Mouse (Mus musculus) heart, adult 18-20 months (tissue): Measurements from ENCODE around the gene Chrna3. TPM values are rescaled to one million over a fixed set of nuclear protein-coding genes. Genes with fewer than 3 reads are reported as not detected.
A peak's percentile ranks its signal among the peaks of the same experiment; 100 is the strongest.

Experiments
- DNase-seq, 2 experiments: peaks; one replicate each; pipeline ENCODE4 v3.0.0; 2021 to 2022; ENCODE audit warnings: mixed read lengths in 1 of 2
- total RNA-seq, 2 experiments: library from RNA; stranded (reverse); gene quantifications; 2 replicates each; pipeline ENCODE4 v1.2.3; 2021

Chrna3 gene
- total RNA-seq, 2 experiments from 2014 or later: not detected

- no peak for DNase-seq
These were observed 30.7 kb downstream of the Chrna3 start for GRCm38 (mm10) chr9:54995645-54996044.

- DNase-seq: no peak
These were observed 32.0 kb downstream of the Chrna3 start for GRCm38 (mm10) chr9:54994381-54994780.

DNA sequence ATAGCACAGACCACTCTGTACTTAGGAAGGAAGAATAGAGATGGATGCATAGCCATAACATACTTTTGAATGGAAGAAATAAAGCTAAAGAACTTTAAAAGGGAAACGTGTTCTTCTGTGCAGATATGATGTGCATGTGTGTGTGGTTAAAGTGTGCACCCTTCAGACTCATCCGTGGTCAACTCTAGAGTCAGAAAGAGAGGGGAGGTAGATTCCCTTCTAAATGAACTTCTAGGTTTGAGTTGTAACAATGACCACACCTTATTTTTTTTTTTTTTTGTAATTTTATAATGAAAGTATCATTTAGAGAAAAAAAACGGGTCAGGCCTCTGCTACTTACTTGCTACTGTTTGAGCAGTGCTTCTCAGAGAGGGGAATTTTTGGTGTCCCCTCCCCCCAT lies 36.0 kb downstream of the Chrna3 start:
- DNase-seq: no peak

DNA sequence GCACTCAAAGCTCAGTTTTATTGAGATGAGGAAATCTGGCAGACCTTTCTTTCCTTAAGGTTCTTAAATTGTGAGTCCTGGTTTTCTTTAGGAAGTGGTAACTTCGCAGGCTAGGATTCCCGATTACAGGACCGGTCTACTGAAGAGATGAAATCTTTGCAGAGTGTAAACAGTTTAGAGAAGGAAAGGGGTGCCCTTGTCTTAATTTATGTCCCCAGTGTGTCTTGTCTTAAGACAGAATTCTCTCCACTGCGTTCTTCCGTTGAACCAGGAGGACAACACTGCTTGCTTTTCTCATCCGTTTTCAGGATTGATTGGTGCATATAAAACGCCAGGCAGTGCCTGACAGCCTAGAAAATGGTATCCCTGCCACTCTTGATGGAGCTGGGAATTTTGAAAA lies 44.0 kb downstream of the Chrna3 start:
- no peak for DNase-seq

- DNase-seq: peak in 1 of 2 experiments; percentile 17
These were observed 44.8 kb downstream of the Chrna3 start for GRCm38 (mm10) chr9:54981291-54982191.

- DNase-seq: no peak
These were observed 45.7 kb downstream of the Chrna3 start, which contains the start of gene Chrna5 for GRCm38 (mm10) chr9:54980674-54981073. TSS of gene Chrna5 (plus strand) at chr9:54980880.

DNA sequence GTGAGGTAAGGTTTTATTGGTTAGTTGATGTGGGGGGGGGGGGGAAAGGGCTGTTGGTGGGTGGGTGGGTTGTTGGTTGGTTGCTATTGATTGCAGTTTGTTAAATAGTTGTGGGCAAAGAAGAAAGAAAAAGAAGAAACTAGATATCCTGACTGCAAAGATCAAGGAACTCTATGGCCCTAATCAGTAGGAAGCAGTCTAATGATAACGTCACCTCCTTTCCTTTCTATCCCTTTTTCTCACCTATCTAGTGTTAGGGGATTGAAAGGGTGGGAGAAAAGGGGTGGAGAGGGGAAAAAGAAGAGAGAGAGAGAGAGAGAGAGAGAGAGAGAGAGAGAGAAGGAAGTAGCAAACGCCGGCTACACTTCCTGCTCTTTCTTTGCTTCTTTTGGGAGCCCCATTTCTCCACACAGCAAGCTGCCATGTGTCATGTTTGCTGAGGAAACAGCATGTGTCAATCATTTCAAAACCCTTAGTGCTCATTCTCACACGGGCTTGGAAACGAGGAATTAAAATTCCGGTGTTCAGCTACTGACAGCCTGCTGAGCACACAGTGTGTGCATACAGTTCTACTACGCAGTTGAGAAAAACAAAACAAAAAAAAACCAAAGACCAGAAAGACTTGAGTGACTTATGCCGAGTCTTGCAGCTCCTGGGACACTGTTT lies 56.3 kb downstream of the Chrna3 start:
- no peak for DNase-seq

- no peak for DNase-seq
These were observed 62.7 kb downstream of the Chrna3 start for GRCm38 (mm10) chr9:54963669-54964068.

DNA sequence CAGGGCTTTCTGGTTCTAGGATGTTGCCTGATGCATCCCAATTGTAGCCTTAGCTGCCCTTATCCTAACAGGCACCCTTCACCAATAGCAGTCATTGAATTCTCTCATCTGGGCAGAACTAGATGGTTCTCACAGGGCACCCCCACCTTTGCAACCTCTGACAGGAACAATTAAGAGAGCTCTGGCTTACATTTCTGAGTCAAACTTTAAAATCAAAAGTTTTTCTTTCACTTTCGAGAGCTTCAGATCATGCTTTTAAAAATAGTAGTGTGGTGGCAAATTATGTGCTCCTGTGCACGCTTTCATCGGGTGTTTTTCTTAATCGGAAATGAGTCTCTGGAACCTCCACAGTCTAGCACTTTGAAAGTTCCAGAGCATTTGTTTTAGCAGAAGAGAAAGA lies 65.3 kb downstream of the Chrna3 start:
- DNase-seq: no peak

Other genes starting within 250 kb of the Chrna3 start
- 10 to 100 TPM; 22.0 to 22.6 TPM for gene Ireb2, start 162.8 kb downstream of the Chrna3 start, total RNA-seq
- gene Hykk, start 109.3 kb downstream of the Chrna3 start, total RNA-seq: 1 to 10 TPM; 1.2 to 1.3 TPM
- gene Psma4, start 75.8 kb downstream of the Chrna3 start, total RNA-seq: 100 to 1,000 TPM; 123 to 128 TPM
- gene AY074887, start 75.6 kb downstream of the Chrna3 start, total RNA-seq: not detected
- gene Chrna5, start 45.7 kb downstream of the Chrna3 start, total RNA-seq: not detected
- gene Chrnb4, start 22.2 kb upstream of the Chrna3 start, total RNA-seq: under 1 TPM in 1 of 2 experiments, not detected in 1; 0.13 TPM
- gene Ube2q2, start 122.3 kb upstream of the Chrna3 start, total RNA-seq: 10 to 100 TPM; 28.4 to 30.5 TPM
- gene Fbxo22, start 182.4 kb upstream of the Chrna3 start, total RNA-seq: 10 to 100 TPM; 33.1 to 35.2 TPM